Mouse (Mus musculus) left cerebral cortex, postnatal 36 days (tissue): ENCODE measurements around the gene Mpeg1. TPM values are rescaled to one million over a fixed set of nuclear protein-coding genes. Genes with fewer than 3 reads are reported as not detected.

Experiments used
- DNase-seq, 2 experiments: peaks; one replicate each; pipeline ENCODE4 v3.0.0; 2021 to 2022; ENCODE audit warnings: low spot score in 2 of 2, mixed read lengths in 1 of 2
- intact Hi-C: fragments of 180-260 bp; cut with DNase I; formaldehyde crosslinking; loops from one replicate; pipeline ENCODE4 v1.15.1; 2025
- total RNA-seq, 2 experiments: library from RNA; stranded (reverse); gene quantifications; 2 replicates each; pipeline ENCODE4 v1.2.3; 2021

Mpeg1 gene
- total RNA-seq, 2 experiments from 2014 or later, result 7.9 to 8.5 TPM

DNA sequence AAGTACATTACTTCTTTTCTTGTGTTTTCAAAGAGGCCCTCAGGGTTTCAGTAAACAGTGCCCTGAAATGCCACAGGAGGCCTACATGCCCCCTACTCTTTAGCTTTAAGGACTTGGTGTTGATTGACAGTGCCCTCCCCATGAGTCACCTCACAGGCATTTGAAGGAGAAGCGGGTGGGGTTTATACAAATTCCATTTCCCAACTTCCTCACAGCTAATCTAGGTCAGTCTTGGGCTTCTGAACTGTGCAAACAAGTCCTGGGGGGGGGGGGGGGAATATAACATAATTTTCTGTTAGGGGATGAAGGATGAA is 3.1 kb downstream of the Mpeg1 start:
- intact Hi-C loops, result no loop called here
- no peak for DNase-seq

DNA sequence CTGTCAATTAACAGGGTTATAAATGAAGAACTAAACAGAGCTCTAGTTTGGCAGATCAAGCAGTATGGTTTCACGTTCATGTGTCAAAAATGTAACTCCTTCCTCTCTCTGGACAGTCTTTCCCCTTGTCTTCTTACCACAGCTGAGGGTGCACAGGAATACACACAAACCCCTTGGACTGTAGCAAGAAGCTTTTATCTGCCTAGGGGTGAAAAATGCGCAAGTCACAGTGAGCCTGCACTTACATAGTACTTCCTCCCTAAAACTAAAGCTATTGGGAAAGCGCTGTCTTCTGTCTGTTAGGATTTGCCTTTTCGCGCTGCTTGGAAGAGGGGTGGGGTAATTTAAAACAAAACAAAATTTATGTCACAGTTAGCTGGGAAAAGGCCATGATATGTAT is 3.5 kb downstream of the Mpeg1 start:
- DNase-seq, result no peak
- intact Hi-C loops, result no loop called here

DNA sequence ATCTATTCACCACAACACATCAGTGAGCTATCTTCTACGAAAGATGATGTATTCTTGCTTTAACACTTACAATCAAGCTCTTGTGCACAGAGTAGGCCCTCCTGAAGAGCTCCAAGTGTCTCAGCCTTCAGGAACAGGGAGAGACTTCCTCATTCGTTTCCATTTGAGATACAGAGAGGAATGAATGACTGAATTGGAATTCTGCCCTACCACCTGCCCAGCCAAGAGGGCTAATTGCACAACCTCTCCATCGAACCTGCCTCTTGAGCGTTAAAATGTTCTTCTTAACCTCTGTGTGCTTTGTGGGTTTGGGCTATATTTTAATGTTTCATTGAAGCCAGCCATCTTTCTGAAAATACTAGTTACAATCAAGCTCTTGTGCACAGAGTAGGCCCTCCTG is 4.1 kb downstream of the Mpeg1 start:
- intact Hi-C loops, result loop anchor here (5.0 kb wide), 1 partner anchor 38 kb away; the partner anchor contains the start of gene Dtx4
- no peak for DNase-seq

- no peak for DNase-seq
- intact Hi-C loops, result loop anchor here (2.0 to 5.0 kb wide), 2 partner anchors 37 to 125 kb away; partner anchors contain the start of gene Dtx4
These were observed 5.1 kb downstream of the Mpeg1 start for GRCm38 (mm10) chr19:12465530-12466144.

- intact Hi-C loops, result loop anchor here (2.0 to 5.0 kb wide), 2 partner anchors 36 to 125 kb away; partner anchors contain the start of gene Dtx4
- DNase-seq, result peak in 1 of 2 experiments; percentile 66
These were observed 5.6 kb downstream of the Mpeg1 start for GRCm38 (mm10) chr19:12466204-12466603.

DNA sequence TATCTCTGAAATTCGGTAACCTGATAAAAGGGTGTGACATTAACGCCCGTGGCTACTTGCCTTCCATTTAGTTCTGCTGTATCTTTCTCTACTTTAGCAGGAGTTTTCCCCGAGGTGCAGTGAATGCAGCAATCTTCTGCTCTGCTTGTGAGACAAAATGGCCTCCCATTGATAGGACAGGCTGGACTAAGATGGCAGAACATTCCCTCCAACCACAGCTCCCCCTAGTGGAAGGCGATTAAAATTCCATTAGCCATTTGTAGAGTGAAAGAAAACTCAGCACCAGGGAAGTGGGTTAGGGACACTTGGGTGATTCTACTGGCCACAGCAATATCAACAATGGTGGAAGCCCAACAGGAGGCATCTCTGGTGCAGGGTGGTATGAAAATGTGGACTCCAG is 6.9 kb downstream of the Mpeg1 start:
- intact Hi-C loops, result loop anchor here (2.0 to 5.0 kb wide), 2 partner anchors 35 to 123 kb away; partner anchors contain the start of gene Dtx4
- DNase-seq, result no peak

DNA sequence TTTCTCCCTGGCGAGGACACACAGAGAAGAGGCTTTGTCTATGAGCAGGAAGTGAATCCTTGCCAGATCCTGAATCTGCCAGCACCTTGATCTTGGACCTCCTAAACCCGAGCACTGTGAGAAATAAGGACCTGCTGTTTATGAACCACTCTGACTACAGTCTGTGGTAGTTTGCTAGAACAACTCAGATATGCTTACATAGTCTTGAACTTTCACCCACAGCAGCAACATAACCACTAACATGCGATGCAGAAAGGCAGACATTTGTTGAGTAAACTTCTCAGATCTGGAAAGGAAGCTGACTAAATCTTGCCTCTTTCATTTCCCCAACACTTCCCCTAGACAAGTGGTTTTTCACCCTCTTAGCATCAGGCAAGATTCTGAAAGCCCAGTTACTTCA is 11.3 kb downstream of the Mpeg1 start:
- DNase-seq, result no peak
- intact Hi-C loops, result no loop called here

- intact Hi-C loops, result no loop called here
- no peak for DNase-seq
These were observed 11.9 kb downstream of the Mpeg1 start for GRCm38 (mm10) chr19:12472381-12472976.

GRCm38 (mm10) chr19:12473201-12473641 is 12.6 kb downstream of the Mpeg1 start:
- intact Hi-C loops, result no loop called here
- DNase-seq, result no peak

- intact Hi-C loops, result no loop called here
- peak in 1 of 2 experiments; percentile 2 for DNase-seq
These were observed 13.4 kb downstream of the Mpeg1 start for GRCm38 (mm10) chr19:12473951-12474350.

- intact Hi-C loops, result no loop called here
These were observed 15.0 kb downstream of the Mpeg1 start for GRCm38 (mm10) chr19:12475380-12476250.

DNA sequence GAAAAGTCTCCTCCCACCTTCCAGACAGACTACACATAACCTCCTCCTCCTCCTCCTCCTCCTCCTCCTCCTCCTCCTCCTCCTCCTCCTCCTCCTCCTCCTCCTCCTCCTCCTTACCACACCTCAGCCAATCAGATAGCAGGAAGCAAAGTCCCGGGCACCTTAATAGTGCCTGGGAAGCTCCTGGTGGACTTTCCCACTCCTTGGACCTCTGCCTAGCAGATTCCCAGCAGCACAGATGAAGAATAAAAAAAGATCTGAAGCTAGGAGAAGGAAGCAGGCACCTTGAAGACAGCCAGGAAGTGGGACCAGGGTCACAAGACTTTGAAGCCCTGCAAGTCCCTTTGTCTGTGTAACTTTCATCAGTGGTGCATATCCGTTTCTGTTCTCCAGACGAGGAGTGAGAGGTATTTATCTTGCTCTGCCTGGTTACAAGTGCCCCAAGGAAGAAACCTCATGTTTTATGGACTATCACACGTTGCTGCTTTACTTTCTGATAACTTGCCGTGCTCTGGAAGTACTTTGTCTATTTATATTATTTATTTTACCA is 16.2 kb downstream of the Mpeg1 start:
- intact Hi-C loops, result no loop called here
- DNase-seq, result peak in 1 of 2 experiments; percentile 32

More at GRCm38 (mm10) chr19:12475380-12476250, 15.0 kb downstream of the Mpeg1 start:
- DNase-seq, result peak; percentile 87 to 89

DNA sequence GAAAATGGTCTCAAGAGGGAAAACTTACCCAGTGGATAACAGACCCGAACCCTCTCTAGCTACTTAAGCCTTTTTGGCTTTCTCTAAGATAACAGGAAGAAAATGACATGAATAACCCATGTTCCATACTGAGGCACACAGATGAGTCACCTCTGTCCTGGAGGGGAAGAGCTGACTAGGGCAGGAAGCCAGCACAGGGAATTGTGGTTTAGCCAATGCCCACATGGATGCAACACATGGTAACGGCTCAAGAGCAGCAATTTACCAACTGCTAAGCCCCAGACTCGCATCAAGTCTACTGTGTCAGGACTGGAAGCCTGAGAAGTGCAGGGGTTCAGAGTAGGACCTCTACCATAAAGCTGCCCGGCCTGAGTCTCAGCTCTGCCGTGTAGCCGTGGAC is 17.8 kb downstream of the Mpeg1 start:
- intact Hi-C loops, result no loop called here

GRCm38 (mm10) chr19:12483782-12484181 is 23.2 kb downstream of the Mpeg1 start:
- intact Hi-C loops, result no loop called here

More for the DNA sequence above, 17.8 kb downstream of the Mpeg1 start:
- no peak for DNase-seq

DNA sequence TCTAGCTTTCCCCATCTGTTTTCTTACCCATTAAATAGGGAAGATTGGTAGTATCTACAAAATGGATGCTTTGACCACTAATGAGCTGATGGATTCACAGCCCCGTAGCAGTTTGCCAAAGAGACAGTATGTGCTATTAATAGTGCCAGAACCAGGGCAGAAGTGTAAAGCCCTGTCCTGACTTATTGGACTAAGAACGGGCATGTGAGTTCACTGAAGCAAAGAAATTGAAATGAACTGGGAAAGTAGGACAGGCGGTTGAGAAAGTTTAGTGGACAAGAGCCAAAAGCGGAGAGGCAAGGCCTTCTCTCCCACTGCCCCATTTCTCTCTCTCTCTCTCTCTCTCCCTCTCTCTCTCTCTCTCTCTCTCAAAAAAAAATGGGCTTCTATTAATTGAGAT is 23.6 kb downstream of the Mpeg1 start:
- intact Hi-C loops, result no loop called here
- DNase-seq, result no peak

More at GRCm38 (mm10) chr19:12483782-12484181, 23.2 kb downstream of the Mpeg1 start:
- no peak for DNase-seq

DNA sequence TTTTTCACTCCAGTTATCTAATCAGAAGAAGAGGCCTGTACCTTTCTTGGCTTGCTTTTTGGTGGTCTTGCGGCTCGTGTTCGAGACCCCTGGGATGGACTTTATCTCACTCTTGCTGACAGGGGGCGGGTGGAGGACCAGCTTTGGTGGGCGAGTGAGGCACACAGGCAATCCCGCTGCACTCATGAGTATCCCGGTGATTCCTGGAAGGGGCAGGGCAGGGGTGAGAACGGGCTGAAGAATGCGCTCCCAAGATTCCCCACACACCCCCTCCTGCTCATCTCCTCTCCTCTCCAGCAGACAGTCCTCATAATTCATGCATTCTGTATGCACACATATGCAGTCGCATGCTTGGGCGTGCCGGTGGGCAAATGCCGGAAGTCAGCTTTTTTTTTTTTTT is 24.6 kb downstream of the Mpeg1 start:
- no peak for DNase-seq
- intact Hi-C loops, result no loop called here

DNA sequence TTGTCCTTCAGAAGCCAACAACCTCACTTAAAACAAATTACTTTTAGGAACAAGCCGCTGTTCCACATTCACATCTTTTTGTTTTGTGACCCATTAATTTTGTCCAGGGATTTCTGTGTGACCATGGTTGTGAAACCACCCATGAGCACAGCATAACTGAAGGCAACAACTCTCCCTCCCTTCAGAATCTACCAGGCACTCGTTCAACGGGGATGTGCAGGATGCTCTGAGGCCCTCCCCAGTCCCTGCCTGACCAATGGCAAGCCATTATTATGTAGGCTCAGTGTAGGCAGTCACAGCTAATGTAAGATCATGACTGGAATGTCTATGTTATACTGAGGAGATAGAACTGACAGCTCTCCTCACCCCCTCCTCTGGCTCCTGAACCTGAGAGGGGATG is 25.1 kb downstream of the Mpeg1 start:
- intact Hi-C loops, result no loop called here
- DNase-seq, result no peak

- intact Hi-C loops, result no loop called here
- no peak for DNase-seq
These were observed 26.3 kb downstream of the Mpeg1 start for GRCm38 (mm10) chr19:12486875-12487274.

DNA sequence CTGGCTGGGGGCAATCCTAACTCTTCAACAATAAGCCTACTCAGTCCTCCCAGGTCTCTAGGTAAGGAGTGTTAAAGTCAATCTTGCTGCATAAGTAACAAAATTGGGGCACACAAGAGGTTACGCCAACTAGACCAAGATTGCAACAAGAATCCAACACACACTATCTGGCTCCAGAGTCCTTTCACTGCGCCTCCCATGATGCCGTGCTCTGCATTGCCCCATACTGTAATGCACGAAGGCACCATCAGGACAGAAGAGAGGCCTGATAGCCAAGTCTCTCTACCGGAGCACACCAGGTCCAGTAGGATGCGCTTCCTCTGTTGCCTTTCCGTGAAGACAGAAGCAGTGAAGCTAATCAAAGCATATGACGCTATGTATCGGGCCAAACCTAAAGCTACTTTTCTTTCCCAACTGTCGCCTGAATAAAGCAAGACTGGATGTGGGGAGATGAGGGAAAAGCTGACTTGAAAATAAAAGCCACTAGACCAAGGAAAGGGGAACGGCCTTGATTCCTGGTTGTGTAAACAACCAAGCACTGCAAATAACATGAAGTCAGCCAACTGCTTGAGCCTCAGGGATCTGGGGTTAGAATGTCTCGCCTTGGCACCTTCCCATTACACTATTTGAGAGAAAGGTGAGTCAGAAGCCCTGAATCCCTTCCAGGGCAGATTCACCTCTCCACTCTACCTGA is 27.1 kb downstream of the Mpeg1 start:
- no peak for DNase-seq
- intact Hi-C loops, result no loop called here
